Mouse (Mus musculus) ovary, postnatal 10 days (tissue): ENCODE results near the gene Usp34.
"Not testable (repeated sequence)": the region's sequence is repeated elsewhere in the genome, so short reads cannot be mapped to it uniquely, and the experiment has no call there.

Experiments
- DNase-seq: peaks from one replicate; pipeline ENCODE4 v3.0.0; 2022; ENCODE audit warnings: low spot score

The Usp34 gene

GRCm38 (mm10) chr11:23498609-23499008 lies 191.9 kb downstream of the Usp34 start:
- no peak for DNase-seq

GRCm38 (mm10) chr11:23504801-23505200 lies 198.1 kb downstream of the Usp34 start:
- DNase-seq: not testable (repeated sequence)

- not testable (repeated sequence) for DNase-seq
These were observed 208.1 kb downstream of the Usp34 start for GRCm38 (mm10) chr11:23514785-23515184.

- no peak for DNase-seq
These were observed 208.6 kb downstream of the Usp34 start for GRCm38 (mm10) chr11:23515315-23515714.

GRCm38 (mm10) chr11:23518981-23519380 lies 212.3 kb downstream of the Usp34 start:
- DNase-seq: no peak

GRCm38 (mm10) chr11:23520473-23521205 lies 213.9 kb downstream of the Usp34 start, which contains the start of gene 1700093K21Rik:
1700093K21Rik (minus strand) TSS chr11:23521155.
- DNase-seq: no peak

- no peak for DNase-seq
These were observed 230.8 kb downstream of the Usp34 start for GRCm38 (mm10) chr11:23537446-23537845.
